Mouse (Mus musculus): ENCODE results near the gene Nap1l1. TPM values are rescaled to one million over a fixed set of nuclear protein-coding genes. Genes with fewer than 3 reads are reported as not detected.
A peak's percentile ranks its signal among the peaks of the same experiment; 100 is the strongest.

The Nap1l1 gene
- polyA plus RNA-seq, 1 experiment from 2014 or later = 133 TPM

GRCm38 (mm10) chr10:111515071-111516010, 42.3 kb downstream of the Nap1l1 start:
- Histone ChIP-seq H3K4me1 (ENCODE audit: control insufficient read depth in 2 of 2, insufficient read depth in 2 of 2, low read length in 2 of 2) (peaks cover 16 to 40% of the 10 kb centered on the region in 2 experiments), H3K4me2 (ENCODE audit: low read length) (no peak overlapping the region), H3K27ac (replicated peaks in 1 of 2; ENCODE audit: control insufficient read depth in 1 of 2, insufficient read depth in 1 of 2, low read depth in 2 of 2, low read length in 2 of 2) (peak overlapping the region in 1 of 2 experiments; percentile 47; a peak in 1 of 4 replicates), H3K27me3 (ENCODE audit: control insufficient read depth, insufficient read depth, low read length) (no peaks in the 10 kb centered on the region), H3K36me3 (ENCODE audit: control insufficient read depth, insufficient read depth, low read length) (no peaks in the 10 kb centered on the region), H3K9ac (ENCODE audit: low read length) (no peak overlapping the region), H3K4me3 (ENCODE audit: control insufficient read depth in 1 of 2, insufficient read depth in 1 of 2, low read depth in 1 of 2, low read length in 2 of 2) (no peak overlapping the region), H3K9me3 (ENCODE audit: control insufficient read depth, low read length) (no peaks in the 10 kb centered on the region)
- no peak for ATAC-seq (ENCODE audit: insufficient number of reproducible peaks, insufficient read depth, low FRiP score, low read depth)
- WGBS = 68% methylated on average over 17 of the region's 17 CpGs

- no peak overlapping the region for H3K4me3 ChIP-seq (ENCODE audit: control insufficient read depth in 1 of 2, insufficient read depth in 1 of 2, low read depth in 1 of 2, low read length in 2 of 2)
- H3K9me3 ChIP-seq (ENCODE audit: control insufficient read depth, low read length) = no peaks in the 10 kb centered on the region
- H3K36me3 ChIP-seq (ENCODE audit: control insufficient read depth, insufficient read depth, low read length) = no peaks in the 10 kb centered on the region
- H3K27me3 ChIP-seq (ENCODE audit: control insufficient read depth, insufficient read depth, low read length) = no peaks in the 10 kb centered on the region
- ATAC-seq (ENCODE audit: insufficient number of reproducible peaks, insufficient read depth, low FRiP score, low read depth) = peak; percentile 51
- peak overlapping the region; percentile 32; the same call in 1 of the 2 replicates for H3K4me2 ChIP-seq (ENCODE audit: low read length)
- 38% methylated on average over 13 of the region's 13 CpGs for WGBS
- peak overlapping the region; percentile 10 to 47; a peak in 3 of 4 replicates for H3K27ac ChIP-seq (replicated peaks in 1 of 2; ENCODE audit: control insufficient read depth in 1 of 2, insufficient read depth in 1 of 2, low read depth in 2 of 2, low read length in 2 of 2)
- H3K4me1 ChIP-seq (ENCODE audit: control insufficient read depth in 2 of 2, insufficient read depth in 2 of 2, low read length in 2 of 2) = peaks cover 20 to 46% of the 10 kb centered on the region in 2 experiments
- no peak overlapping the region for H3K9ac ChIP-seq (ENCODE audit: low read length)
Measured at GRCm38 (mm10) chr10:111516172-111516588, 43.2 kb downstream of the Nap1l1 start.

- Histone ChIP-seq H3K27me3 (ENCODE audit: control insufficient read depth, insufficient read depth, low read length) (no peaks in the 10 kb centered on the region), H3K4me3 (ENCODE audit: control insufficient read depth in 1 of 2, insufficient read depth in 1 of 2, low read depth in 1 of 2, low read length in 2 of 2) (no peak overlapping the region), H3K27ac (replicated peaks in 1 of 2; ENCODE audit: control insufficient read depth in 1 of 2, insufficient read depth in 1 of 2, low read depth in 2 of 2, low read length in 2 of 2) (peak overlapping the region in 1 of 2 experiments; percentile 47; a peak in 2 of 4 replicates), H3K4me1 (ENCODE audit: control insufficient read depth in 2 of 2, insufficient read depth in 2 of 2, low read length in 2 of 2) (peaks cover 20 to 46% of the 10 kb centered on the region in 2 experiments), H3K9ac (ENCODE audit: low read length) (no peak overlapping the region), H3K9me3 (ENCODE audit: control insufficient read depth, low read length) (no peaks in the 10 kb centered on the region), H3K36me3 (ENCODE audit: control insufficient read depth, insufficient read depth, low read length) (no peaks in the 10 kb centered on the region), H3K4me2 (ENCODE audit: low read length) (no peak overlapping the region)
- 85% methylated on average over 8 of the region's 8 CpGs for WGBS
- no peak for ATAC-seq (ENCODE audit: insufficient number of reproducible peaks, insufficient read depth, low FRiP score, low read depth)
Measured at GRCm38 (mm10) chr10:111516804-111517436, 43.9 kb downstream of the Nap1l1 start.

- 78% methylated on average over 4 of the region's 4 CpGs for WGBS
Measured at GRCm38 (mm10) chr10:111518350-111518749, 45.3 kb downstream of the Nap1l1 start.

GRCm38 (mm10) chr10:111519620-111520370, 46.8 kb downstream of the Nap1l1 start:
- Histone ChIP-seq H3K4me2 (ENCODE audit: low read length) (peak overlapping the region; percentile 62), H3K27ac (replicated peaks in 1 of 2; ENCODE audit: control insufficient read depth in 1 of 2, insufficient read depth in 1 of 2, low read depth in 2 of 2, low read length in 2 of 2) (peak overlapping the region; percentile 31 to 87), H3K9ac (ENCODE audit: low read length) (peak overlapping the region; percentile 67), H3K4me3 (ENCODE audit: control insufficient read depth in 1 of 2, insufficient read depth in 1 of 2, low read depth in 1 of 2, low read length in 2 of 2) (peak overlapping the region; percentile 0 to 33), H3K9me3 (ENCODE audit: control insufficient read depth, low read length) (no peaks in the 10 kb centered on the region), H3K4me1 (ENCODE audit: control insufficient read depth in 2 of 2, insufficient read depth in 2 of 2, low read length in 2 of 2) (peaks cover 18 to 40% of the 10 kb centered on the region in 2 experiments), H3K36me3 (ENCODE audit: control insufficient read depth, insufficient read depth, low read length) (no peaks in the 10 kb centered on the region), H3K27me3 (ENCODE audit: control insufficient read depth, insufficient read depth, low read length) (no peaks in the 10 kb centered on the region)
- 21% methylated on average over 24 of the region's 24 CpGs for WGBS
- peak; percentile 79 for ATAC-seq (ENCODE audit: insufficient number of reproducible peaks, insufficient read depth, low FRiP score, low read depth)

More at GRCm38 (mm10) chr10:111518350-111518749, 45.3 kb downstream of the Nap1l1 start:
- Histone ChIP-seq H3K4me3 (ENCODE audit: control insufficient read depth in 1 of 2, insufficient read depth in 1 of 2, low read depth in 1 of 2, low read length in 2 of 2) (no peak overlapping the region), H3K27me3 (ENCODE audit: control insufficient read depth, insufficient read depth, low read length) (no peaks in the 10 kb centered on the region), H3K4me2 (ENCODE audit: low read length) (no peak overlapping the region), H3K4me1 (ENCODE audit: control insufficient read depth in 2 of 2, insufficient read depth in 2 of 2, low read length in 2 of 2) (peaks cover 18 to 40% of the 10 kb centered on the region in 2 experiments), H3K9ac (ENCODE audit: low read length) (no peak overlapping the region), H3K9me3 (ENCODE audit: control insufficient read depth, low read length) (no peaks in the 10 kb centered on the region), H3K36me3 (ENCODE audit: control insufficient read depth, insufficient read depth, low read length) (no peaks in the 10 kb centered on the region), H3K27ac (replicated peaks in 1 of 2; ENCODE audit: control insufficient read depth in 1 of 2, insufficient read depth in 1 of 2, low read depth in 2 of 2, low read length in 2 of 2) (no peak overlapping the region)
- no peak for ATAC-seq (ENCODE audit: insufficient number of reproducible peaks, insufficient read depth, low FRiP score, low read depth)

- Histone ChIP-seq H3K9ac (ENCODE audit: low read length) (no peak overlapping the region), H3K9me3 (ENCODE audit: control insufficient read depth, low read length) (no peaks in the 10 kb centered on the region), H3K36me3 (ENCODE audit: control insufficient read depth, insufficient read depth, low read length) (no peaks in the 10 kb centered on the region), H3K27me3 (ENCODE audit: control insufficient read depth, insufficient read depth, low read length) (no peaks in the 10 kb centered on the region), H3K4me2 (ENCODE audit: low read length) (peak overlapping the region; percentile 62; the same call in 1 of the 2 replicates), H3K4me1 (ENCODE audit: control insufficient read depth in 2 of 2, insufficient read depth in 2 of 2, low read length in 2 of 2) (peaks cover 15 to 32% of the 10 kb centered on the region in 2 experiments), H3K4me3 (ENCODE audit: control insufficient read depth in 1 of 2, insufficient read depth in 1 of 2, low read depth in 1 of 2, low read length in 2 of 2) (no peak overlapping the region), H3K27ac (replicated peaks in 1 of 2; ENCODE audit: control insufficient read depth in 1 of 2, insufficient read depth in 1 of 2, low read depth in 2 of 2, low read length in 2 of 2) (peak overlapping the region; percentile 31 to 87; a peak in 1 of 4 replicates)
- WGBS = 65% methylated on average over 3 of the region's 3 CpGs
- no peak for ATAC-seq (ENCODE audit: insufficient number of reproducible peaks, insufficient read depth, low FRiP score, low read depth)
Measured at GRCm38 (mm10) chr10:111520621-111521020, 47.6 kb downstream of the Nap1l1 start.

GRCm38 (mm10) chr10:111521636-111522035, 48.6 kb downstream of the Nap1l1 start:
- no peaks in the 10 kb centered on the region for H3K27me3 ChIP-seq (ENCODE audit: control insufficient read depth, insufficient read depth, low read length)
- no peak overlapping the region for H3K4me2 ChIP-seq (ENCODE audit: low read length)
- no peak for ATAC-seq (ENCODE audit: insufficient number of reproducible peaks, insufficient read depth, low FRiP score, low read depth)
- no peak overlapping the region for H3K4me3 ChIP-seq (ENCODE audit: control insufficient read depth in 1 of 2, insufficient read depth in 1 of 2, low read depth in 1 of 2, low read length in 2 of 2)
- H3K9me3 ChIP-seq (ENCODE audit: control insufficient read depth, low read length) = no peaks in the 10 kb centered on the region
- peaks cover 10 to 23% of the 10 kb centered on the region in 2 experiments for H3K4me1 ChIP-seq (ENCODE audit: control insufficient read depth in 2 of 2, insufficient read depth in 2 of 2, low read length in 2 of 2)
- WGBS = 64% methylated on average over 4 of the region's 4 CpGs
- no peaks in the 10 kb centered on the region for H3K36me3 ChIP-seq (ENCODE audit: control insufficient read depth, insufficient read depth, low read length)
- no peak overlapping the region for H3K9ac ChIP-seq (ENCODE audit: low read length)
- no peak overlapping the region; a peak in 1 of 4 replicates for H3K27ac ChIP-seq (replicated peaks in 1 of 2; ENCODE audit: control insufficient read depth in 1 of 2, insufficient read depth in 1 of 2, low read depth in 2 of 2, low read length in 2 of 2)

All from heart, embryonic 14.5 days (tissue).